Mouse (Mus musculus): ENCODE data around the gene Rab5if. TPM values are rescaled to one million over a fixed set of nuclear protein-coding genes. Genes with fewer than 3 reads are reported as not detected.
A peak's percentile ranks its signal among the peaks of the same experiment; 100 is the strongest.

Gene Rab5if
- polyA plus RNA-seq, 1 experiment from 2014 or later = 247 TPM

DNA sequence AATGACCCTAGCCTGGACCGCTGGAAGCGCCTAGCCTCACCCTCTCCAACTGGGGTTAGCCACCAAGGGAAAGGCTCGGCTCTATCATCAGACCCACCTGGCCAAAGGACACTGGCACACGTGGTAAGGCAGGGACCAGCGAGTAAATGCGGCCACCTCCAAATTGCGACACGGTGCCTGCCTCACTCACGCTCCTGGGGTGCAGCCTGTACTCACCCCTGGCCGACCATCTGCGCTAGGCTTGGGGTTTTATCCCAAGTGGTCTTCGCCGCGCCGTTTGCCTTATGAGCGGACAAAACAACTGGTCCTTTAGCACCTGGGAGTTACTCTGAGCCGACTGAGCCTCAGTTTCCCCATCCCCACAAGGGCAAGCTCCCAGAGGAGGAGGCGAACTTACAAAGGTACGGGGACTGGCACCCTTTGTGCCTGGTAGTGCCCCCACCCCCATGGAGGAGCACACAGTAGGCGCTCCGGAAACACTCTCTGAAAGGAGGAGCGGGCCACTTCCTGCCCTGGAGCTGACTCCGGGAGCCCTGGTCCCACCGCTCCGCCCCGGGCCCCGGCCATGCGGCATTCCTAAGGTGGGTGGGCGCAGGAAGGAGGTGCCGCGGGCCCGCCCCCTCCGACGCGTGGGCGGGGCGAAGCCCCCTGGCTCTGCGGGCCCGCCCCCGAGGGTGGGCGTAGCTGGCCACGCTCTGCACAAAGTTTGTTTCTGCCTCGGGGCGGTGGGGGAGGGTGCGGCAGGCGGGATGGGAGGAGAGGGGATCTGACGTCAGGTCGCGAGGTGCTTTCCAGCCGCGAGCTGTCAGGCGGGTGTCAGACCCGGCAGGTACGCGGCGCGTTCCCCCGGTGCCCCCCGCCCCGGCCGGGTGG, 23.4 kb upstream of the Rab5if start, which contains the start of gene Tgif2:
Tgif2 (plus strand) TSS at position 689 of the 873 bp plus-strand sequence.
- WGBS = 1% methylated on average over 61 of the region's 61 CpGs
- ATAC-seq (replicated peaks; ENCODE audit: low FRiP score) = peak; percentile 79
- H3K4me2 ChIP-seq = peak within 1 kb of the TSS; percentile 97
- H3K4me3 ChIP-seq (ENCODE audit: low read depth, low read length) = peak within 1 kb of the TSS; percentile 94
- peak; percentile 93 for DNase-seq (ENCODE audit: low spot score)
- H3K9me3 ChIP-seq (ENCODE audit: control insufficient read depth, low read length) = no peaks in the 10 kb centered on the region; the same call in 1 of the 2 replicates
- peak within 1 kb of the TSS; percentile 83 for H3K27ac ChIP-seq (ENCODE audit: low read depth, low read length)
- no peaks in the 10 kb centered on the region for H3K27me3 ChIP-seq (replicated peaks; ENCODE audit: control insufficient read depth, insufficient read depth, low read length)
- peak within 1 kb of the TSS; percentile 86 for H3K9ac ChIP-seq (ENCODE audit: low read depth, low read length)
- H3K36me3 ChIP-seq (ENCODE audit: control insufficient read depth, insufficient read depth, low read length) = peaks cover 30% of the 10 kb centered on the region
- peaks cover 21% of the 10 kb centered on the region for H3K4me1 ChIP-seq (replicated peaks; ENCODE audit: control insufficient read depth, insufficient read depth, low read length)

DNA sequence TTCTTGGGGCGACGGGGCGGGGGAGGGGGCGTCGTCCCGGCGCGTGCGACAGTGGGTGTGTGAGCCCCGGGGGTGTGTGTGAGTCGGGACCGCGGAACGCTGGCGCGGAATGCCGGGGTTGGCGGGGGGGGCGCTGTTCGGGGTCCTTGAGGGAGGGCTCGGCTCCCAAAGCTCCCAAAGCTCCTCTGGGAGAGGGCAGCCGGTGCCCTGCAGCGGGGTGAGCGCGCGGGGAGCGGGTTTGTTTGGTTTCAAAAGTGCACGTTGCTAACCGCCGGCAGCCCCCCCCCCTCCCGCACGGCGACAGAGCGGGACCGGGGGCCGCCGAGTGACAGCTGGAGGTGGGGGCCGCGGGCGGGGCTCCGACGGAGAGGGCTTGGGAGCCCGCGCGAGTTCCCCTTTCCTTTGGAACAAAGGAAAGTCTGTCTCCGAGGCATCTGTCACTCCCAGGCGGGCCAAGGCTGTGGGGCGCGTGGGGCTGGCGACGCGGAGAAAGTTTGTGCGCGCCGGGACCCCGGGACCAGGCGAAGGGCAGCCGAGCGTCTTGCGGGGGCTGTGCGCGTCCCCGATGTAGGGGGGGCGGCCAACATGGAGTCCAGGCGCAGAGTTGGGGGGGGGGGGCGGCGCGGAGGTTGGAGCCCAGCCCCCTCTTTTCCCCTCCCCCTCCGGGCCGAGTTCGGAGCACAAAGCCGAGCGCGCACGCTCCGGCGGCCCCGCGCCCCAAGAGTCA, 22.5 kb upstream of the Rab5if start:
- Histone ChIP-seq H3K27me3 (replicated peaks; ENCODE audit: control insufficient read depth, insufficient read depth, low read length) (no peaks in the 10 kb centered on the region), H3K9me3 (ENCODE audit: control insufficient read depth, low read length) (no peaks in the 10 kb centered on the region), H3K36me3 (ENCODE audit: control insufficient read depth, insufficient read depth, low read length) (peaks cover 29% of the 10 kb centered on the region), H3K27ac (ENCODE audit: low read depth, low read length) (peak overlapping the region; percentile 83), H3K4me3 (ENCODE audit: low read depth, low read length) (peak overlapping the region; percentile 94), H3K9ac (ENCODE audit: low read depth, low read length) (peak overlapping the region; percentile 86), H3K4me2 (peak overlapping the region; percentile 97), H3K4me1 (replicated peaks; ENCODE audit: control insufficient read depth, insufficient read depth, low read length) (peaks cover 26% of the 10 kb centered on the region)
- DNase-seq (ENCODE audit: low spot score) (peak; percentile 76), ATAC-seq (replicated peaks; ENCODE audit: low FRiP score) (peak; percentile 19)
- WGBS = under 1% methylated on average over 69 of the region's 79 CpGs

DNA sequence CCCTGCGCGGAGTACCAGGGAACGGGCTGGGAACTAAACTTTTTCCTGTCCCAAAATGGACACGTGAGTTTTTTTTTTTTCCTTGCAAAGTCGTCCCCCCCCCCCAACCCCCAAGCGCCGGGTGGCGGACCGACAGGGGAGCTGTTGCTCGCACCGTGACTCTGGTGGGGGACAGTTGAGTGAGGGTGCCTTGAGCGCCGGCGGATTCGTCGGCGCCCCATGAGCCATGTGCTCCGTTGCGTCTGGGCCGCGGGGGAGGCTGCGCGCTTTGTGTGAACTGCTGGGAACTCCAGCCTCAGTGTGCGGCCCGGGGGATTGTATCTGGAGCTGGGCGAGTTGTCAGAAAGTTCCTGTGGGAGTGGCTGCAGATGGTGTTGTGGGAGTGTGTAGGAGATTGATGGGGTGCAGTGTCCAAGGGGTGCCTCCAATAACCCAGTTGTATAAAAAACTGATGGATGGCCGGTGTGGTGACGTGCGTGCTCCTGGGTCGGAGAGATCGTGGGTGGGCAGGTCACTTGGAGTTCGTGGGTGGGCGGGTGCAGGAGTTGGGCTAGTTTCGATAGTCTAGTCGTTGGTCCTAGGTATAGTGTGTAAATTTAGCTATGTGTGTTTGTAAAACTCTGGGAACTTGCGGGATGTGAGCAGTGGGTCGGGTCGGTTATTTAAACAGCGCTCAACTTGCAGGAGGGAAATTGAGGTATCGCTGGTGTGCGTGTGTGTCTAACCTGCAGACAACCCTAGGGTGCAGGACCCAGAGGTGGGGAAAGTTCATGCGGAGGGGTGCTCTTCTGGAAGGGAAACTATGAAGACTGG, 21.7 kb upstream of the Rab5if start:
- Histone ChIP-seq H3K27ac (ENCODE audit: low read depth, low read length) (peak overlapping the region; percentile 83), H3K9ac (ENCODE audit: low read depth, low read length) (peak overlapping the region; percentile 86), H3K4me1 (replicated peaks; ENCODE audit: control insufficient read depth, insufficient read depth, low read length) (peaks cover 26% of the 10 kb centered on the region), H3K9me3 (ENCODE audit: control insufficient read depth, low read length) (no peaks in the 10 kb centered on the region), H3K4me2 (peak overlapping the region; percentile 97), H3K27me3 (replicated peaks; ENCODE audit: control insufficient read depth, insufficient read depth, low read length) (no peaks in the 10 kb centered on the region), H3K36me3 (ENCODE audit: control insufficient read depth, insufficient read depth, low read length) (peaks cover 26% of the 10 kb centered on the region), H3K4me3 (ENCODE audit: low read depth, low read length) (peak overlapping the region; percentile 94)
- DNase-seq (ENCODE audit: low spot score) (peak; percentile 77), ATAC-seq (replicated peaks; ENCODE audit: low FRiP score) (peak; percentile 16; the same call in 1 of the 2 replicates)
- WGBS = under 1% methylated on average over 41 of the region's 42 CpGs

DNA sequence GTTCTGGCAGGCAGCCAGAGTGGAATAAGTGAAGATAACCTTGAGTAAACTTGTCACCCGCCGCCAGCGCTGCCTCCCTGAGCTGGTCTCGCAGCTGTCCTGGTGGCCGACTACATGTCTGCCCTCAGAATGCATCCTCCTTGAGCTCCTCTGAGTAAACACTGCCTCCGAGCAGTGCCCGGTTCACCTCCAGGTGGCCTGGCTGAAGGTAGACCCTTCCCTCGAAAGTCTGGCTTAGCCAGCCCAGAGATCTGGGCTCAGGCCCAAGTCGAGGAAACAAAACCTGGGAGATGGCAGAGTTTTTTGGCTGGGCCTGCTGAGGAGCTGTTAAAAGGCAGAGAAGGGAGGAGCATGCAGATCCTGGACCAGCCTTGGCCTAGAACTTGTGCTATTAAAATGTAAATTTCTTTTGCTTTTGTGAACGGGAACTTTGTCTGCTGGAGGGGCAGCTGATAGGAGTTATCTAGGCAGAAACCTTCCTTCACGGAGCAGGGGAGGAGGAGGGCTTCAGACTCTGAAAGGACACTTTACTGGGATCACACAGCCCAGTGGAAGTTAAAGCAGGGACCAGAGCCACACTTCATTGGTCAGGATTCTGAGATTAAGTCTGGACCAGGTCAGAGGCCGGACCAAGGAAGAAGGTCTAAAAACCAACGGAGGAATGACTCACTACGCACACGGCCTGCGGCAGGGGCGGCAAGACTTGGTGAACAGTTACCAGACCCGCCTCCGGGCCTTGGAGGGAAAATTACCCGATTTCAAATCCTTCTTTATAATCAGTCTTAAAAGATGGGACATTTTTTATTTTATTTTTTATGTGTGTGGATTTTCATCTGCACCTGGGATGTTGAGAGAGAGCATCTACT, 20.9 kb upstream of the Rab5if start:
- Histone ChIP-seq H3K4me2 (peak overlapping the region; percentile 97), H3K4me3 (ENCODE audit: low read depth, low read length) (peak overlapping the region; percentile 94), H3K9me3 (ENCODE audit: control insufficient read depth, low read length) (no peaks in the 10 kb centered on the region), H3K36me3 (ENCODE audit: control insufficient read depth, insufficient read depth, low read length) (peaks cover 24% of the 10 kb centered on the region), H3K27me3 (replicated peaks; ENCODE audit: control insufficient read depth, insufficient read depth, low read length) (no peaks in the 10 kb centered on the region), H3K27ac (ENCODE audit: low read depth, low read length) (peak overlapping the region; percentile 83), H3K9ac (ENCODE audit: low read depth, low read length) (peak overlapping the region; percentile 86), H3K4me1 (replicated peaks; ENCODE audit: control insufficient read depth, insufficient read depth, low read length) (peaks cover 26% of the 10 kb centered on the region)
- 7% methylated on average over 20 of the region's 20 CpGs for WGBS
- DNase-seq (ENCODE audit: low spot score) (peak; percentile 60), ATAC-seq (replicated peaks; ENCODE audit: low FRiP score) (0 out of 2 replicates have a peak, but pooled peaks have one; percentile 8)

DNA sequence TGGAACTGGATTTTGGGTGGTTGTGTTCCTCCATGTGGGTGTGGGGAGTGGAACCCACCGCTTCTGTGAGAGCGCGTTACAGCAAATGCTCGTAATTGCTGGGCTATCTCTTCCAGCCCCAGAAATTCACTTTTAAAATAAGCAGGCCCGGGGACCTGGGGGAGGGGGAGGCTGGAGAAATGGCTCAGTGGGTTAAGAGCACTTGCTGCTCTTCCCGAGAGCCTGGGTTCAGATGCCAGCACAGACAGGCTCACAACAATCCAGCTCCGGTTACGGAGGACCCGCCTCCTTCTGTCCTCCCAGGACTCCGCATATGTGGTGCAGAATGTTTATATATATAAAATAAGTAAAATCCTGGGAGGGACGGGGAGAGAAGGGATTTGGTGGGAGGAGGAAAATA, 20.2 kb upstream of the Rab5if start:
- WGBS = 36% methylated on average over 11 of the region's 11 CpGs
- Histone ChIP-seq H3K9me3 (ENCODE audit: control insufficient read depth, low read length) (no peaks in the 10 kb centered on the region), H3K9ac (ENCODE audit: low read depth, low read length) (peak overlapping the region; percentile 86; the same call in 1 of the 2 replicates), H3K27me3 (replicated peaks; ENCODE audit: control insufficient read depth, insufficient read depth, low read length) (no peaks in the 10 kb centered on the region), H3K27ac (ENCODE audit: low read depth, low read length) (peak overlapping the region; percentile 83; the same call in 1 of the 2 replicates), H3K36me3 (ENCODE audit: control insufficient read depth, insufficient read depth, low read length) (peaks cover 22% of the 10 kb centered on the region), H3K4me2 (peak overlapping the region; percentile 97), H3K4me3 (ENCODE audit: low read depth, low read length) (peak overlapping the region; percentile 94), H3K4me1 (replicated peaks; ENCODE audit: control insufficient read depth, insufficient read depth, low read length) (peaks cover 26% of the 10 kb centered on the region)
- DNase-seq (ENCODE audit: low spot score) = no peak
- no peak for ATAC-seq (replicated peaks; ENCODE audit: low FRiP score)

DNA sequence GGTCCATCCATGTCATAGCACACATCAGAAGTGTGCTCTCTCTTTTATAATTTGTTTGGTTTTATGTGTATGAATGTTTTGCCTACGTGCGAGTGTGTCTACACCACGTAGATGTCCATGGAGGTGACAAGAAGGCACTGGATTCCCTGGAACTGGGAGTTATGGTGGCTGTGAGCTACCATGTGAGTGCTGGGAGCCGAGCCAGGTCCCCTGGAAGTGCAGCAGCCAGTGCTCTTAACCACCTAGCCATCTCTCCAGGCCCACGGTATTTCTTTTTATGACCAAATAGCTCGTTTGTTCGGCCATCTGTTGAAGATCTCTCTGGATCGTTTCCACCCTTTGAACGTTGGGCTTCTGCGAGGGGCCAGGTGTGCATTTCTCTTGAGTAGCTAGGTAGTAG, 19.6 kb upstream of the Rab5if start:
- no peaks in the 10 kb centered on the region for H3K27me3 ChIP-seq (replicated peaks; ENCODE audit: control insufficient read depth, insufficient read depth, low read length)
- H3K4me1 ChIP-seq (replicated peaks; ENCODE audit: control insufficient read depth, insufficient read depth, low read length) = peaks cover 23% of the 10 kb centered on the region
- no peak overlapping the region; the same call in 1 of the 2 replicates for H3K4me2 ChIP-seq
- no peak overlapping the region for H3K27ac ChIP-seq (ENCODE audit: low read depth, low read length)
- 86% methylated on average over 10 of the region's 10 CpGs for WGBS
- H3K9ac ChIP-seq (ENCODE audit: low read depth, low read length) = no peak overlapping the region
- peaks cover 22% of the 10 kb centered on the region for H3K36me3 ChIP-seq (ENCODE audit: control insufficient read depth, insufficient read depth, low read length)
- ATAC-seq (replicated peaks; ENCODE audit: low FRiP score) = no peak
- no peak overlapping the region for H3K4me3 ChIP-seq (ENCODE audit: low read depth, low read length)
- H3K9me3 ChIP-seq (ENCODE audit: control insufficient read depth, low read length) = no peaks in the 10 kb centered on the region
- DNase-seq (ENCODE audit: low spot score) = no peak

DNA sequence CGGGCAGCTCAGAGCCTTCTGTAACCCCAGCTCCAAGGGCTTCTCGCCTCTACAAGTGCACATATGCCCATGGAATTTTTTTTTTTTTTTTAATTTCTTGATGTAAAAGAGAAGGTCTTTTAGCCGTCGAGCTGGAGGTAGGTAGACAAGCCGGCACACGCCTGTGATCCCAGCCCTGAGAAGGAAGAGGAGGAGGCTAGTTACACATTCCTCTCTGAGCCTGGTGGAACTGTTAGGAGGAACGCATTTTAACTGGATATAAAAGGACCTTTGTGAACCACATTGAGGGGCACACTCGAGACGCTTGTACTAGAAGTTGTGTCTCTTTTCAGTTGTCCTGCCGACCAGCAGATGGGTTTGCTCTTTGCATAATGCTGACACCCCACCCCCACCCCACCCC, 18.2 kb upstream of the Rab5if start:
- H3K4me1 ChIP-seq (replicated peaks; ENCODE audit: control insufficient read depth, insufficient read depth, low read length) = peaks cover 22% of the 10 kb centered on the region
- peaks cover 27% of the 10 kb centered on the region for H3K36me3 ChIP-seq (ENCODE audit: control insufficient read depth, insufficient read depth, low read length)
- no peak overlapping the region for H3K27ac ChIP-seq (ENCODE audit: low read depth, low read length)
- H3K9me3 ChIP-seq (ENCODE audit: control insufficient read depth, low read length) = no peaks in the 10 kb centered on the region
- no peak overlapping the region for H3K4me3 ChIP-seq (ENCODE audit: low read depth, low read length)
- no peak for DNase-seq (ENCODE audit: low spot score)
- WGBS = 75% methylated on average over 10 of the region's 10 CpGs
- H3K9ac ChIP-seq (ENCODE audit: low read depth, low read length) = no peak overlapping the region
- H3K4me2 ChIP-seq = no peak overlapping the region
- no peaks in the 10 kb centered on the region for H3K27me3 ChIP-seq (replicated peaks; ENCODE audit: control insufficient read depth, insufficient read depth, low read length)
- no peak for ATAC-seq (replicated peaks; ENCODE audit: low FRiP score)

Data from liver, embryonic 11.5 days (tissue).